Mouse (Mus musculus) heart, embryonic 10.5 days (tissue): ENCODE results near the gene Actr10. TPM values are rescaled to one million over a fixed set of nuclear protein-coding genes. Genes with fewer than 3 reads are reported as not detected.

Source experiments
- DNase-seq: peaks from one replicate; pipeline ENCODE4 v3.0.0-alpha.2; 2017; ENCODE audit warnings: low spot score
- H3K27ac ChIP-seq: fragments of 300-500 bp; sonication (generic); 2 replicates; pipeline ENCODE4 v1.5.1; 2016; ENCODE audit warnings: mild to moderate bottlenecking
- H3K27me3 ChIP-seq: fragments of 300-500 bp; sonication (generic); 2 replicates; pipeline ENCODE4 v1.6.1; 2016; ENCODE audit warnings: mild to moderate bottlenecking; ENCODE audit not compliant: poor library complexity, insufficient read depth, severe bottlenecking
- H3K36me3 ChIP-seq: fragments of 300-500 bp; sonication (generic); 2 replicates; pipeline ENCODE4 v1.6.1; 2016; ENCODE audit warnings: mild to moderate bottlenecking, moderate library complexity
- H3K4me1 ChIP-seq: fragments of 300-500 bp; sonication (generic); 2 replicates; pipeline ENCODE4 v1.6.1; 2016; ENCODE audit warnings: mild to moderate bottlenecking
- H3K4me3 ChIP-seq: fragments of 300-500 bp; sonication (generic); 2 replicates; pipeline ENCODE4 v1.5.1; 2016; ENCODE audit warnings: mild to moderate bottlenecking, moderate library complexity
- H3K9me3 ChIP-seq: fragments of 300-500 bp; sonication (generic); 2 replicates; pipeline ENCODE4 v1.6.1; 2016; ENCODE audit warnings: mild to moderate bottlenecking, moderate library complexity
- WGBS: fragments of 180-500 bp; shearing (Covaris S2); methylation state at CpG from one replicate; pipeline ENCODE4 v1.1.7; 2016; 5-methylcytosine and 5-hydroxymethylcytosine counted together
- polyA plus RNA-seq: library from polyadenylated mRNA; unstranded; fragments of >200 nt; fragmentation: Nextera tagmentation; extraction: Ambion mirVana; gene quantifications from 2 replicates; pipeline ENCODE4 v1.2.1, GENCODE M21; 2016

Gene Actr10
- polyA plus RNA-seq, 1 experiment from 2014 or later, result 197 TPM

- no peaks in the 10 kb centered on the region for H3K36me3 ChIP-seq
- DNase-seq, result peak; percentile 82
- H3K4me1 ChIP-seq, result peaks cover 7% of the 10 kb centered on the region
- no peaks in the 10 kb centered on the region for H3K9me3 ChIP-seq
- H3K4me3 ChIP-seq, result peak overlapping the region; percentile 54
- H3K27ac ChIP-seq, result peak overlapping the region; percentile 77
- no peaks in the 10 kb centered on the region for H3K27me3 ChIP-seq
- WGBS, result 6% methylated on average over 17 of the region's 17 CpGs
Observed at GRCm38 (mm10) chr12:70969485-70970184, 32.0 kb downstream of the Actr10 start.

- Histone ChIP-seq H3K4me3 (peak overlapping the region; percentile 99), H3K9me3 (no peaks in the 10 kb centered on the region), H3K27me3 (no peaks in the 10 kb centered on the region), H3K36me3 (peaks cover 5% of the 10 kb centered on the region), H3K4me1 (peaks cover 11% of the 10 kb centered on the region), H3K27ac (peak overlapping the region; percentile 97; the same call in 1 of the 2 replicates)
- 88% methylated on average over 4 of the region's 4 CpGs for WGBS
- no peak for DNase-seq
Observed at GRCm38 (mm10) chr12:70973831-70974230, 36.2 kb downstream of the Actr10 start.

DNA sequence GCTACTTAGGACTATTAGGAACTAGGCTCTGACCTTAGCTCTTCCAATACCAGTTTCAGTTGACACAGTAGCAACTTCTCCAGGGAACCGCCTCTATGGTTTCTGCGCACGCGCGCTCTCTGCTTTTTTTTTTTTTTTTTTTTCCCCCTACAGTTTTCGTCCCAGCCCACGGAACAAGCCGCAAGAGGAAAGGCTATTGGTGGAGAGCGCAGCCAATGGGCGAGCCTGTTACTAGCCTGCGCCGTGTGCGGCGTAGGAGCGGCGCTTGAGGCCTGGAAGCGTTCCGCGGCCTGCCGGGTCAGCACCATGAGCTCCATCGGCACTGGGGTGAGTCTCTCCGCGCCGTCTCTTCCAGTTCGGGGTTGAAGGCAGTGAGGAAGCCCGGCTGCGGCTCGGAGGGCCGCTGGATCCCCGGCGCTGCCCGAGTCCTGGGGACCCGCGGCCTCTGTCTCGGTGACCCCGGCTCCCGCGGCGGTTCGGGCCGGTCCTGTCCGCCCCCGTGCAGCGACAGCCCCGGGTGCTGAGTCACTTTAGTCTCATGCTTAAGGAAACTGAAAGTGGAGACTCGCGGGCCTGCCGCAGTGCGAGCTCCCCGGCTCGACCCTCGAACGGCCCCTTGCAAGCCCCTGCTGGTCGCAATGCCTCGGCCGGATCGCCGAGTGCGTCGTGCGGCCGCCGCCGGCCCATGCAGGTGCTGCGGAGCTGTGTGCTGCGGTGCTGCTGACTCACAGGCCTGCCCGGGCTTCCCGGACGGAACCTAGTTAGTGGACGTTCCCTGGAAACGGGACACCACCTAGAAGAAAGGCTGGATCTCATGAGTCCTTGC lies 37.0 kb downstream of the Actr10 start, which contains the start of gene Psma3:
Gene Psma3, plus strand, starts transcription at position 181 of the 826 bp plus-strand sequence.
- H3K4me1 ChIP-seq, result peaks cover 11% of the 10 kb centered on the region
- H3K4me3 ChIP-seq, result peak within 1 kb of the TSS; percentile 99
- no peaks in the 10 kb centered on the region for H3K27me3 ChIP-seq
- H3K9me3 ChIP-seq, result no peaks in the 10 kb centered on the region
- under 1% methylated on average over 70 of the region's 71 CpGs for WGBS
- peak within 1 kb of the TSS; percentile 97 for H3K27ac ChIP-seq
- H3K36me3 ChIP-seq, result peaks cover 13% of the 10 kb centered on the region
- peak; percentile 97 for DNase-seq

GRCm38 (mm10) chr12:70975406-70975805 lies 37.7 kb downstream of the Actr10 start:
- peak overlapping the region; percentile 99 for H3K4me3 ChIP-seq
- WGBS, result 21% methylated on average over 10 of the region's 10 CpGs
- peaks cover 21% of the 10 kb centered on the region for H3K36me3 ChIP-seq
- peak overlapping the region; percentile 97 for H3K27ac ChIP-seq
- no peaks in the 10 kb centered on the region for H3K27me3 ChIP-seq
- peaks cover 11% of the 10 kb centered on the region for H3K4me1 ChIP-seq
- no peak for DNase-seq
- no peaks in the 10 kb centered on the region for H3K9me3 ChIP-seq

GRCm38 (mm10) chr12:70975891-70976290 lies 38.2 kb downstream of the Actr10 start:
- Histone ChIP-seq H3K4me3 (peak overlapping the region; percentile 99), H3K27ac (no peak overlapping the region), H3K27me3 (no peaks in the 10 kb centered on the region), H3K4me1 (peaks cover 11% of the 10 kb centered on the region), H3K36me3 (peaks cover 26% of the 10 kb centered on the region), H3K9me3 (no peaks in the 10 kb centered on the region)
- WGBS, result 61% methylated on average over 3 of the region's 3 CpGs
- no peak for DNase-seq

GRCm38 (mm10) chr12:70978345-70978744 lies 40.7 kb downstream of the Actr10 start:
- no peaks in the 10 kb centered on the region for H3K27me3 ChIP-seq
- WGBS, result 87% methylated on average over 7 of the region's 7 CpGs
- H3K4me1 ChIP-seq, result peaks cover 11% of the 10 kb centered on the region
- no peak for DNase-seq
- no peak overlapping the region for H3K4me3 ChIP-seq
- H3K27ac ChIP-seq, result no peak overlapping the region
- H3K9me3 ChIP-seq, result no peaks in the 10 kb centered on the region
- peaks cover 43% of the 10 kb centered on the region for H3K36me3 ChIP-seq

GRCm38 (mm10) chr12:70984855-70985550 lies 47.3 kb downstream of the Actr10 start:
- no peak for DNase-seq
- WGBS, result 95% methylated on average over 7 of the region's 7 CpGs
- Histone ChIP-seq H3K36me3 (peaks cover 90% of the 10 kb centered on the region), H3K9me3 (no peaks in the 10 kb centered on the region), H3K4me3 (no peak overlapping the region), H3K27me3 (no peaks in the 10 kb centered on the region), H3K4me1 (no peaks in the 10 kb centered on the region), H3K27ac (no peak overlapping the region)

DNA sequence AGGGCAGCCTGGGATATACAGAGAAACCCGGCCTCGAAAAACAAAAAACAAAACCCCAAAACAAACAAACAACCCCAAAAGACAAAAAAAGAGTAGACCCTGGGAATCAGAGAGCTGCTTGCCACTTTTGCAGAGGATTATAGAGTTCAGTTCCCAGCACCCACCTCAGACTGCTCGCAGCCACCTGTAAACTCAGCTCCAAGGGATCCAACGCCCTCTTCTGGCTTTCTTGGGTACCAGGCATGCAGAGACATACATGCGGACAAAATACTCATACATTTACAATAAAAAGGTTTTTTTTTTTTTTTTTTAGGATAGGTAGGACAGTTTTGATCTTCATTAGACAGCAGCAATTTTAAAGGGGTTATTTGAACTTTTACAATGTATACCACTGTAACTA lies 59.6 kb downstream of the Actr10 start:
- WGBS, result 90% methylated on average over 5 of the region's 5 CpGs
- H3K36me3 ChIP-seq, result peaks cover 56% of the 10 kb centered on the region

DNA sequence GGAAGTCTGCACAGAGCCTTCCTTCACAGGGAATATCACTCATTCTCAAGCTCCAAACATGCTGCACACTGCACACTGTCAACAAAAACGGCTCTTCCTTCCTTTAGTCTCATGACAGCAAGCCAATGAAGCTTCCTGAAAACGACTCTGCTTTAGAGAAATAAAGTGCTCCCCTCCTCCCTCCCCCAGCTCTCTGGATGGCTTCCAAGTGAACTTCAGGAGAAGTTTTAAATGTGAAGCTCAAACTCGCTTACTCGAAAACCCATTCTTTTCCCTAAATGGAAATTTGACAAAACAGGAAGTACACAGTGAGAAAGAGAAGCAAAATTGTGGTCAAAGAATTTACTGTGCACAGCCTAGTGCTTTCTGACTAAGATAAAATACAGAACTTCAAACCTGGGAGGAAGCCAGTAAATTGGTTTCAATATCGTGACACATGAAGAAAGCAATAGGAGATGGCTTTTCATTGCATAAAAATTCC lies 61.8 kb downstream of the Actr10 start:
- WGBS, result 56% methylated on average over 5 of the region's 5 CpGs
- H3K36me3 ChIP-seq, result peaks cover 42% of the 10 kb centered on the region

More for the DNA sequence above, 59.6 kb downstream of the Actr10 start:
- peak; percentile 45 for DNase-seq
- no peak overlapping the region for H3K27ac ChIP-seq
- H3K4me3 ChIP-seq, result no peak overlapping the region
- no peaks in the 10 kb centered on the region for H3K9me3 ChIP-seq
- no peaks in the 10 kb centered on the region for H3K27me3 ChIP-seq
- H3K4me1 ChIP-seq, result 0 out of 2 replicates have a peak, but pooled peaks cover 6% of the 10 kb centered on the region

DNA sequence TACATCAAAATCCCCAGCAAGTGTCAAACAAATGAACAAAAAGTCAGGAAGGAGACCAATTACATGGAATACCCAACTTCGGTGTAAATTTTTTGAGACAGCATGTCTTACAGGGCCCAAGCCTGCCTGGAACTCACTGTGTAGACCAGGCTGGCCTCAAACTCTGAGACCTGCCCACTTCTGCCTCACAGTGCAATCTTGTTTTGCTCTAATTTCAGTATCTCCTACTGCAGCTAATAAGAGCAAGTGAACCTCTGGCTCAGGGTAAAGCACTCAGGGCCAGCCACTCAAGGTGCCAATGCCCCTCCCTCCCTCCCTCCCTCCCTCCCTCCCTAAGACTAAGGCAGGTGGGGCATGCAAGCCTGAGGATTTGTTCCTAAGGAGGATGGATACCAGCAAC lies 62.7 kb downstream of the Actr10 start:
- Histone ChIP-seq H3K36me3 (peaks cover 43% of the 10 kb centered on the region), H3K9me3 (no peaks in the 10 kb centered on the region), H3K4me1 (peaks cover 8% of the 10 kb centered on the region; the same call in 1 of the 2 replicates), H3K27ac (no peak overlapping the region), H3K4me3 (no peak overlapping the region), H3K27me3 (no peaks in the 10 kb centered on the region)
- DNase-seq, result no peak
- WGBS, result 79% methylated on average over 1 of the region's 1 CpGs

More for the DNA sequence above, 61.8 kb downstream of the Actr10 start:
- 0 out of 2 replicates have a peak, but pooled peaks cover 6% of the 10 kb centered on the region for H3K4me1 ChIP-seq
- no peaks in the 10 kb centered on the region for H3K27me3 ChIP-seq
- H3K9me3 ChIP-seq, result no peaks in the 10 kb centered on the region
- no peak overlapping the region for H3K4me3 ChIP-seq
- no peak for DNase-seq
- H3K27ac ChIP-seq, result no peak overlapping the region

GRCm38 (mm10) chr12:71001456-71001855 lies 63.8 kb downstream of the Actr10 start:
- peaks cover 43% of the 10 kb centered on the region for H3K36me3 ChIP-seq
- peaks cover 15% of the 10 kb centered on the region; the same call in 1 of the 2 replicates for H3K4me1 ChIP-seq
- no peaks in the 10 kb centered on the region for H3K27me3 ChIP-seq
- H3K27ac ChIP-seq, result no peak overlapping the region
- H3K9me3 ChIP-seq, result no peaks in the 10 kb centered on the region
- H3K4me3 ChIP-seq, result no peak overlapping the region
- no peak for DNase-seq
- WGBS, result 87% methylated on average over 6 of the region's 6 CpGs

GRCm38 (mm10) chr12:71003760-71004426 lies 66.2 kb downstream of the Actr10 start:
- H3K4me3 ChIP-seq, result no peak overlapping the region
- no peak overlapping the region for H3K27ac ChIP-seq
- H3K27me3 ChIP-seq, result no peaks in the 10 kb centered on the region
- peaks cover 15% of the 10 kb centered on the region; the same call in 1 of the 2 replicates for H3K4me1 ChIP-seq
- 86% methylated on average over 5 of the region's 6 CpGs for whole genome bisulfite sequencing
- H3K36me3 ChIP-seq, result peaks cover 58% of the 10 kb centered on the region
- no peaks in the 10 kb centered on the region for H3K9me3 ChIP-seq
- no peak for DNase-seq
